Mouse (Mus musculus): ENCODE results near the gene Ptprt.

Gene Ptprt

GRCm38 (mm10) chr2:161961179-161962163 is 699.5 kb downstream of the Ptprt start:
- DNase-seq (ENCODE audit: low spot score in 2 of 2): no peak

DNA sequence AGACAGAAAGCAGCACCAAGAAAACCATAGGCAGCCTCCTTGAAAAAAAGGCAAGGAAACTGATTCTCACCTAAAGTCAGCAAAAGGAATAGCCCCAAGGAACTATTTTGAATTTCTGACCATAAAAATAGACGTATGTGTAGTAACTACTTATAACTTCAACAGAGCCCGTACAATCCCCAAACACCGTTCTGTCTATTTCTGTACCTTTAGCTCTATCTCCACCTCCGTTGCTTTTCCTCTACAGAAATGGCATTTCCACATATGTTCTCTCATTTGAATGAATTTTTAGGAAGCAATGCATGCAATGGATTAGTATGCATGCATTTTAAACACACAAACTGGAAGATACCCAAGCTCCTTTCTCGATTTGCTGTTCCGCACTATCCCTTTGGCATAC is 715.5 kb downstream of the Ptprt start:
- no peak for DNase-seq (ENCODE audit: low spot score in 2 of 2)

DNA sequence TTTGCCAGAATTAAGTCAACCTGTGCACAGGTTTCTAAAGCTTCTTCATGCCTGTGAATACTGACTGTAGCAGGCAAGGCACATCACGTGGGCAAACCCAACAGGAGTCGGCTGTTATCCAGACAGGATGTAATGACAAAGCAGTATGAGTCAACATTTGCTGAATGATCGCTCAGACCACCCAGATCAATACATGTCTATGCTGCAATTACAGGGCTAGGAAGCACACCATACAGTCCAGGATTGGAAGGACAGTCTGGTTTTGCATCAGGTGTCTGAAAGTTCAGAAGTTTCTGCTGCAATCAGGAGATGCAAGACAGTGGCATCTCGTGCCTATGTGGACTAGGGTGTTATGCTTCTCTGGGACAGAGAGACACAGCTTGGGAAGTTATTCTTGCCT is 716.3 kb downstream of the Ptprt start:
- no peak for DNase-seq (ENCODE audit: low spot score in 2 of 2)

GRCm38 (mm10) chr2:161941991-161942390 is 719.0 kb downstream of the Ptprt start:
- DNase-seq (ENCODE audit: low spot score in 2 of 2): no peak

DNA sequence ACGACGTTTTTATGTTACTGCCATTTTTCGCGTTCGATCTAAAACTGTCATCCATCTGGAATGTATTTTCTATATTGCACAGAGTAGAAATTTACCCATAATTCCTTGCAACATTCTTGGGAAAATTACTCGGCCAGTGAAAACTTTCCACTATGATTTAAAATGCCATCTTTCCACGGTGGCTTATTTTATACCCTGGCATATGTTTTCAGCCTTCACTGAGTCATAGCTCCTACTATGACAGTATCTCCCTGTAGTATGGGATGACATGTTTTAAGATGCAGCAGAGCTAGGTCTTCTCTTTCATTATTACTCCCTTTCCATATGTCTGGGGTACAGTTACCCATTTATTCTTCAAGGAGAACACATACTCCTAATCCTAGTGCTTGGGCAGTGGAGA is 753.7 kb downstream of the Ptprt start:
- DNase-seq (ENCODE audit: low spot score in 2 of 2): no peak

- DNase-seq (ENCODE audit: low spot score in 2 of 2): no peak
Measured at GRCm38 (mm10) chr2:161902196-161902595, 758.8 kb downstream of the Ptprt start.

- no peak for DNase-seq (ENCODE audit: low spot score in 2 of 2)
Measured at GRCm38 (mm10) chr2:161884446-161884845, 776.5 kb downstream of the Ptprt start.

DNA sequence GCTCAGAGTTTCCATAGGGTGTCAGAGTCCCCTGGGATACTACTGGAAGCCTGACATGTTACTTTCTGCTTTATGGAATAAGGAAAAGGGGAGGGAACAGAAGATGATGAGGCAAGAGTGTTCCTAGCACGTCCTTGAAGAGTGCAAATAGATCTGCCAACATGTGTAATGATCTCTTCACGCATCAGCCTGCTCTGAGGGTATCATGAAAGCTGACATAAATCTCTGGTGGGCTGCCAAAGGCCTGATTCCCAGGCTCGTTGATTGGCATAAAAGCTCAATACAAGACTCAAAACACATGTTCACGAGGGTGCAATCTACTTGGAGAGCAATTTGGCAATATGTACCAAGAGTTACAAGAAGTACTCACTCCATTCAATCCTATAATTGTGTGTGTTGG is 778.4 kb downstream of the Ptprt start:
- no peak for DNase-seq (ENCODE audit: low spot score in 2 of 2)

- no peak for DNase-seq (ENCODE audit: low spot score in 2 of 2)
Measured at GRCm38 (mm10) chr2:161880941-161881340, 780.0 kb downstream of the Ptprt start.

- DNase-seq (ENCODE audit: low spot score in 2 of 2): no peak
Measured at GRCm38 (mm10) chr2:161865231-161865630, 795.7 kb downstream of the Ptprt start.

DNA sequence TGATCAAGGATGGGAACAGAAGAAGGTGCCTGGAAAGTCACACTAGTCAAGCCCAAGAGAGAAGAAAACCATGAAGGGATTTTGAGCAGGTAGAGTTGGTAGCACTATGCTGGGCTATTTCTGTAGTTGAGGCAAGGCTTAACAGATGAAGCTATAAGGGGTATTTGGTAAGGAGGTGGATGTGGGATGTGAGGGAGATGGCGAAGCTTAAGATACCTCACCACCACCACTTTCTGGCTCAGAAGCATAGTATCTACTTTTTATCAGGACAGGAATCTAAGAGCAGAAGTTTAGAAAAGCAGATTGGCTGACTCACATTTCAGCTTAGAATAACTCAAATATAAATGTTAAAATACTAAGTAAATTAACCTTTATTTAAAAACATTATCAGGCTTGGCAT is 802.1 kb downstream of the Ptprt start:
- DNase-seq (ENCODE audit: low spot score in 2 of 2): no peak

DNA sequence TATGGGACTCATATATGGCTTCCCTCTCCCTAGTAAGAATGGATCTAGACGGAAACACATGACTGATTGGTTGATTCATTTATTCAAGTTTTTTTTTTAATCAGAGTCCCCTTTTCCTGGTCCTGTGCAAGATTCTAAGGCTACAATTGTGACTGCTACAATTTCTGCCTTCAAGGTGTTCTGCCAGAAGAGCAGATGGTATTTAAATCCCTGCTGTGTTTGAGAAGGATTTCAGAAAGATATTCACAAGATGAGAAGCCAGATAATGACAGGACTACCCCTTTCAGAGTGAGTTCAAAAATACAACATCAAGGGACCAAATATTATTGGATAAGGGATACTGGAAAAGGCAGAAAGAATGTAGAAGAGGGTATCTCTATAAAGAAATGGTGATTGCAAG is 802.6 kb downstream of the Ptprt start:
- no peak for DNase-seq (ENCODE audit: low spot score in 2 of 2)

DNA sequence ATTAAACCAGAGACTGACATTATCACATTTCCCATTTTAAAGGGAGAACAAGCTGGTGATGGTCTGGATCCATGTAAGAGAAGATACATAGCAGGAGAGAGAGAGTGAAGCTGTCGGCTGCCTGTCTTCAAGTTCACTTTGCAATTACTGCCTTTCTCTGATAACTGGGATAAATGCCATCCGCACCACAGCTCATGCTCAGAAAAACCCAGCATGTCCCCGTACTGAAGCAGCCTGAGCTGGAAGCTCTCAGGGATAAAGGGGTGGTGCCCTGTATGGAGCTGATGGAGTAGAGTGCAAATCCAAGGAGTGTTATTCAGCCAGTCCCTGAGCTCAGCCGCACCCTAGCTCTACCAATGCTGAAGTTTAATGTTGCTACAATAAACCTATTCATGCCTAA is 825.9 kb downstream of the Ptprt start:
- no peak for DNase-seq (ENCODE audit: low spot score in 2 of 2)

DNA sequence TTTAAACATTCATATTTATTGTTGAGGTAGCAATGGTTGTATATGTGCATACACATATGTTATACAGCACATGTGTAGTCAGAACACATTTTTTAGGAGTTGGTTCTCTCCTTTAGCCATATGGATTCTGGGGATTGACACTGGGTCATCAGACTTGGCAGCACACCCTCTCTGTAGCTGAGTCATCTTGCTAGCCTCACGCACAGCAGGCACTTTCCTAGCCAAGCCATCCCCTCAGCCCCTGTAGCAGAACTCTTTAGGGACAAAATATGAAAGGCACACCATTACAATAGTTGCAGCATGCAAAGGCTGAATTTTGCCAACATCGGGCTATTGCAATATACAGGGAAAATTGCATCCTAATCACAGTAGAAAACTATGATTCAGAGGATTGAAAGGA is 827.1 kb downstream of the Ptprt start:
- DNase-seq (ENCODE audit: low spot score in 2 of 2): no peak

DNA sequence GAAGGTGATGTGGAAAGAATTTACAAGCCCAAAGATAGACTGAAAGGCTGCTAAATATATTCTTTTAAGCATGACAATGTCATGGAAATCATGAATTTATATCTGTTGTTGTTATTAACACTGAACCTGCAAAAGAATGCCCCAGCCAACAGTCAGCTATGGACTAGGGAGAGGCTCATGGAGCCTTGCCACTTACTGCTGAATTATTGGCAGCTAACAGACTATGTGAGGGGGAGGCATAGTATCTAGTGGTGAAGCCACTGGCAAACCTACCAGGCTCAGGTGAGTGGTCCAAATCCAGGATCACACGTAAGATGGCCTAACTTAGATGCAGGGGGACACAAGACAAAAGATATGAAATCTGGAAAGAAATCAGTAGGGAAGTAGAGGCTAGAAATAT is 847.6 kb downstream of the Ptprt start:
- no peak for DNase-seq (ENCODE audit: low spot score in 2 of 2)

GRCm38 (mm10) chr2:161808086-161808801 is 852.7 kb downstream of the Ptprt start:
- DNase-seq (ENCODE audit: low spot score in 2 of 2): no peak

DNA sequence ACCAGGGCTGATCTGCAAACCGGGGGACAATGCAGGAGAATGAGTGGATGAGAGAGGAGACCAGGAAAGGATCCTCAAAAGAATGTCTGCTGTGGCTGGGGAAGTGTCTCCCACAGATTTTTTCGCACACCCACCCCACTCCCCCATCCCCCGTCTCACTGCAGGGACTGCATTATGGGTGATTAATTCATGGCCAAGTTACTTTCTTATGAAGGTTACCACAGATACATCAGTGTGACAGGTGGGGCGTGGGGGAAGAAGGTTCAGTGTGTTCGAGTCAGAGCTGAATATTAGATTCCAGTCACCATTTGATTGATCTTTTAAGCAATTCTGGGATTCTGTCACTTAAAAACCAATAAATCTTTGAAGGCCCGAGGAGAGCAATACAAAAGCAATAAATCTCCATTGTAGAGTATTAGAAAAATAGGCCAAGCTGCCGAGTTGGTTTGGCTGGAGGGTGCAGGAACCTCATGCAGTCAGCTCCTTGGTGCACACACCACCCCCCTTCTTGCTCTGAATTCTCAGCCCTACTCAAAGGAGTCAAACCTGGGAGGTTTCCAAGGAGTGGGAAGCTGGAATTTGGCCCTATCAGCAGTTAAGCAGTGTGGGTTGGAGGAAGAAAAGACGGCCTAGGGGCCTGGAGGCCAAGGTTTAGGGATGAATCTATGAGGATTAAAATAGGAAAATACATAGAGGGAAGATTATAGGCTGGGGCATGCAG is 854.5 kb downstream of the Ptprt start:
- no peak for DNase-seq (ENCODE audit: low spot score in 2 of 2)

DNA sequence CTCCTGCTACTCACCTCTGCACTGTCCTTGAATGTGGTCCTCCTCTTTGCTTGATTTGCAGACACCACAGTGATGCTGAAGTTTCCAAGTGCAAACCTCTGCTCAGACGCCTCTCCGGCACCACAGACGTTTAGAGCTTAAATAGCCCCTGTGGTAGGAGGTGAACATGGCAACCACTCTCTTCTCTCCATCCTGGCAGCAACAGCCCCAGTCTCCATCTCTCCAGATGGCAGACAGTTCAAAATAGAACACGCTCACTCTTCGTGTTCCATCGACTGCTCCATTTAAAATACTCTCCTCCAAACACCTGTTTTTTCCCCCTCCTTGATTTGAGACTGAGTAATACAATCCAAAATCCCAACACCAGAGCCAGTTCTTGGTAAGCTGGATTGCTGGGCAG is 861.0 kb downstream of the Ptprt start:
- DNase-seq (ENCODE audit: low spot score in 2 of 2): no peak

DNA sequence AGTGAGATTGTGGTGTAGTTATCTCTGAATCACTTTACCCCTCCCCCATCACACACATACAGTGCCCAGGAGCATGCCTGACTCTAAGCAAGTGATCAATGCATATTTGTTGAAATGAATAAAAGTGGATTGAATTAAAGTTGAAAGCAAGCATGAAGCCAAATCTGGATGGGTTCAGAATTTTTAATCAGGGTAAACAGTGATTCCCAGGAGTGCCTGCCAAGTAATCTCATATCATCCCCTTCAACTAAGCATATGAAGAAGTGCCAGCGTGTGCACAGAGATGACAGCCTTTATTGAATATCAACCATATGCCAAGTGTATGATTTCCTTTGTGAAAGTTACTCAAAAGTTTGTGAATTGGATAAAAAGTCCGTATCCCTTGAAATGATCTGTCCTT is 893.4 kb downstream of the Ptprt start:
- DNase-seq (ENCODE audit: low spot score in 2 of 2): no peak

- no peak for DNase-seq (ENCODE audit: low spot score in 2 of 2)
Measured at GRCm38 (mm10) chr2:161713024-161713423, 947.9 kb downstream of the Ptprt start.

DNA sequence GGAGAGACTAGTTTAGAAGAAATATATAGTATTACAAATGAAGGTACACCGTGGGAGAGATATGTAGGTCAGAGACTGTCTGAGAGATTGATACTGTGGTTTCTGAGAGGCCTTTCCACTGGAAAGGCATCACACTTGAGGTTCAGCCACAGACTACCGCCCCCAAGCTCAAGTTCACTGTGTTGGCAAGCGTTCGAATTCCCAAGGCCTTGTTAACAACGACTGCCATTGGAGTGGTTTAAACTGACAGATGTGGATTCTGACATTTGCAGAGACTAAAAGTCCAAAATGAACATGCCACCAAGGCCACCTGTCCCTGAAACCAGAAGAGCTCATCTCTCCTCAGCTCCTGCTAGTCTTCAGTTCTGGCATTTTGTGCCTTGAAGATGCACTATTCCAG is 951.6 kb downstream of the Ptprt start:
- no peak for DNase-seq (ENCODE audit: low spot score in 2 of 2)

DNA sequence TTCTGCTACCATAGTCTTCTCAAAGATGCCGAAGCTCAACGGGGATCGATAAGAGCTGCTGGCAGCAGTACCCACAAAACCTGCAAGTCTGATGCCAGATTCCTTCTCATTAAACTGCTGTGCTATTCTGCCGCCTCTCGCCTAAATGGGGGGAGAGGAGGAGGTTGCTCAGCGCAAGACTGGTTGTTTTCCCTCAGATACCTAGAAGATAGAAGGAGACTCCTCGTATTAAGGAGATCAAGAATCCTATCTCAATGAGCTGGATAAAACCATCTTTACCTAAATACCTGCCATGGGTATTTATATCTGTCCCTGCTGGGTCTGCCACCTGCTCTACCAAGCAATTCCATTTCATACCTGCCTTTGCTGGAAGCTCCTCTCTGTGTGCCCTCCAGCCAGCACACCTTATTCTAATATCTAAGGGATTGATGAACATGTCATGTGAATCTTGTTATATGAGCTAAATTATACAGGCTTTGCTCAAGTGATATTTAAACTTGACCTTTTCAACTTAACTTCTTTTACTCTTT is 954.5 kb downstream of the Ptprt start:
- DNase-seq (ENCODE audit: low spot score in 2 of 2): no peak

Data from spleen, postnatal 14 days (tissue).